Mouse (Mus musculus) common myeloid progenitor, adult 5-6 weeks (primary cell): ENCODE results near the gene Olfr57. TPM values are rescaled to one million over a fixed set of nuclear protein-coding genes. Genes with fewer than 3 reads are reported as not detected.
"Not testable (repeated sequence)": the region's sequence is repeated elsewhere in the genome, so short reads cannot be mapped to it uniquely, and the experiment has no call there.

Source experiments
- ATAC-seq: replicated peaks from 2 replicates; pipeline ENCODE4 v1.8.0; 2016; ENCODE audit warnings: low read depth, mild to moderate bottlenecking, moderate TSS enrichment, inconsistent platforms; ENCODE audit not compliant: poor library complexity, severe bottlenecking
- total RNA-seq: library from RNA; stranded (forward); fragments of 200-1000, 187-1606 nt; gene quantifications from 2 replicates; pipeline ENCODE4 v1.2.3, GENCODE M21; 2017

Gene Olfr57
- total RNA-seq = not detected in 2 replicates

GRCm38 (mm10) chr10:79028441-79028840 lies at the start of gene Olfr57:
Olfr57 (plus strand) TSS chr10:79028741.
- ATAC-seq = no peak

DNA sequence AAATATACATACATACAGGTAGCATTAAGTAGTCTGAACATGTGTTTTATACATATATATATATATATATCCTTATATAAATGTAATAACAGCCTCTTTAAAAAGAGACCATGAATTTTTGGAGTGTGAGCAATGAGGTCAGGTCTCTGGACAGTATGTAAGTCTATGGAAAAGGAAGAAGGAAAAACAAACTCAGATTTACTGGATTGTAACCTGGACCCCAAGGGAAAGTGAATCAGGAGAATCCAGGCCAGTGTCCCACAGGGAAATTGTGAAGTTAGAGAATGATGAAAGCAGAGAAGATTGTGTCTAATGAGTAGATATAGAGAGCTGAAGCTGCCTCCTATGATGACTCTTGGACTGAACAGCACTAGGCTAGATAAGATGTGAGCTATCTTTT lies 47.8 kb upstream of the Olfr57 start, which contains the start of gene Olfr1352:
TSS of gene Olfr1352 (plus strand) at position 301 of the 400 bp plus-strand sequence.
- no peak for ATAC-seq

DNA sequence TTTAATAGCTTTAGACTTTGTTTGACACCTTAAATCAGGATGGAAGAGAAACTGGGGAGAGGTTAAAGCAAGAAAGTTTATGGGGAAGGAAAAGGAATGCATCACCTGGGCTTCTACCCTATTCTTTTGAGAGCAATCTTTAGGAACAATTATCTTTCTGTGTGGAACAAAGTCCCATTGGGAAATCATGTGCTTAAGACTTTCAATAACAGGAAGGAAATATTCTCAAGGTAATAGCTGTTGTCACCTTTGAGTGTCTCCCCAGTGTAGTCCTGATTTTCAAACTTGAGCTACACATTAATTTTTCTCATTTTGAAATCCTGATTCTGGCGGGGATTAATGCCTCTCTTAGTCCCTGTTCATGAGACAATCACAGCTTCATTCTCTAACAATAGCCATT lies 16.4 kb upstream of the Olfr57 start, which contains the start of gene Olfr1351:
TSS of gene Olfr1351 (plus strand) at position 301 of the 400 bp plus-strand sequence.
- ATAC-seq = no peak

DNA sequence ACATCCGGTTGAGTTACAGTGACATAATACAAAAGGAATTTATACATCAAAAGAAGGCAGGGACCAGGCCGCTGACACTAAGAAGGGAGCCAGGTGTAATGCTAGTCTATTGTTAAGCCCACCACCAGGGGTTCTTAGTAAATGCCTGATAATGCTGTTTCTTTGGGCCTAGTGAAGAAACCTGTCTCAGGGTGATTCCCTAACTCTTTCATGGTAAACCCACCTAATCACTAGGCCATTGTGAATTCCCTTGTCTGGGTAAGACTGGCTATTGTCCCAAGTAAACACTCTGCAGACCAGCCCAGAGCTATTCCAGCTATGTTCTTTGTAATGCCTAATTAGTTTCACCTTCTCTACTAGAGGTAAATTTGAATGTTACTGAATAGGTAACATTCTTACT lies 13.9 kb downstream of the Olfr57 start:
- not testable (repeated sequence) for ATAC-seq

GRCm38 (mm10) chr10:79057370-79057769 lies 28.8 kb downstream of the Olfr57 start:
- not testable (repeated sequence) for ATAC-seq

Other genes starting within 250 kb of the Olfr57 start
- not detected in 2 replicates for gene Slc1a6, start 248.2 kb upstream of the Olfr57 start, total RNA-seq
- not detected in 2 replicates for gene Olfr1356, start 176.6 kb upstream of the Olfr57 start, total RNA-seq
- not detected in 2 replicates for gene Olfr1355, start 153.2 kb upstream of the Olfr57 start, total RNA-seq
- not detected in 2 replicates for gene Olfr1354, start 115.6 kb upstream of the Olfr57 start, total RNA-seq
- not detected in 2 replicates for gene Olfr8, start 78.1 kb upstream of the Olfr57 start, total RNA-seq
- gene Olfr1353, start 65.4 kb upstream of the Olfr57 start, total RNA-seq = not detected in 2 replicates
- gene Olfr1352, start 47.7 kb upstream of the Olfr57 start, total RNA-seq = not detected in 2 replicates
- not detected in 2 replicates for gene Olfr1351, start 16.3 kb upstream of the Olfr57 start, total RNA-seq
- 22.5 and 23.9 TPM in 2 replicates for gene 2610008E11Rik, start 68.9 kb downstream of the Olfr57 start, total RNA-seq
- gene Vmn2r80, start 120.0 kb downstream of the Olfr57 start, total RNA-seq = not detected in 2 replicates
- gene Vmn2r81, start 219.0 kb downstream of the Olfr57 start, total RNA-seq = not detected in 2 replicates